Mouse (Mus musculus) ES-E14 (cell line): ENCODE data around the gene Rabgap1. TPM values are rescaled to one million over a fixed set of nuclear protein-coding genes. Genes with fewer than 3 reads are reported as not detected.

Experiments
- DNase-seq: peaks from one replicate; pipeline ENCODE4 v3.0.0-alpha.2; 2013; ENCODE audit warnings: low read depth, low spot score
- H3K27ac ChIP-seq: 2 replicates; pipeline ENCODE4 v1.5.1; 2012; ENCODE audit warnings: low read depth, mild to moderate bottlenecking, low read length, moderate library complexity, mixed read lengths; ENCODE audit not compliant: poor library complexity, insufficient read depth, severe bottlenecking
- H3K36me3 ChIP-seq: 2 replicates; pipeline ENCODE4 v1.6.1; 2012; ENCODE audit warnings: mild to moderate bottlenecking, low read length, moderate library complexity, mixed read lengths; ENCODE audit not compliant: control insufficient read depth, poor library complexity, insufficient read depth, severe bottlenecking
- H3K4me1 ChIP-seq, 2 experiments: fragments of 150-350 bp in 1 of 2; sonication (generic) in 1 of 2; 2 replicates each; pipeline ENCODE4 v1.6.1; 2012; ENCODE audit warnings: low read length in 2 of 2, mild to moderate bottlenecking in 1 of 2, mixed read lengths in 1 of 2; ENCODE audit not compliant: control insufficient read depth in 2 of 2, insufficient read depth in 2 of 2, poor library complexity in 1 of 2
- H3K4me3 ChIP-seq, 2 experiments: fragments of 150-350 bp in 1 of 2; sonication (generic) in 1 of 2; 2 replicates each; pipeline ENCODE4 v1.5.1; 2012; ENCODE audit warnings: low read length in 2 of 2, low read depth in 1 of 2, mild to moderate bottlenecking in 1 of 2, mixed read lengths in 1 of 2; ENCODE audit not compliant: insufficient read depth in 1 of 2, poor library complexity in 1 of 2, severe bottlenecking in 1 of 2
- H3K9ac ChIP-seq: 2 replicates; pipeline ENCODE4 v1.6.1; 2012; ENCODE audit warnings: low read depth, mild to moderate bottlenecking, low read length, mixed read lengths; ENCODE audit not compliant: poor library complexity, insufficient read depth, severe bottlenecking
- H3K9me3 ChIP-seq: fragments of 150-350 bp; sonication (generic); 2 replicates; pipeline ENCODE4 v1.6.1; 2012; ENCODE audit warnings: low read depth, mild to moderate bottlenecking, low read length; ENCODE audit not compliant: control insufficient read depth, insufficient read depth
- CHD2 ChIP-seq: IDR thresholded peaks from 2 replicates; pipeline ENCODE4 v1.6.1; 2014; ENCODE audit warnings: mild to moderate bottlenecking, low read depth, low read length, inconsistent platforms
- HCFC1 ChIP-seq: IDR thresholded peaks from 2 replicates; pipeline ENCODE4 v1.6.1; 2012; ENCODE audit warnings: low read length, inconsistent platforms, borderline replicate concordance; ENCODE audit not compliant: insufficient read depth
- MAFK ChIP-seq: IDR thresholded peaks from 2 replicates; pipeline ENCODE4 v1.6.1; 2014; ENCODE audit warnings: mild to moderate bottlenecking, low read depth, low read length, inconsistent platforms; ENCODE audit not compliant: insufficient read depth
- ZC3H11A ChIP-seq: IDR thresholded peaks from 2 replicates; pipeline ENCODE4 v1.6.1; 2012; ENCODE audit warnings: low read depth, mild to moderate bottlenecking, inconsistent platforms, low read length, borderline replicate concordance
- ZNF384 ChIP-seq: IDR thresholded peaks from 2 replicates; pipeline ENCODE4 v1.6.1; 2012; ENCODE audit warnings: low read depth, low read length, inconsistent platforms
- in situ Hi-C, 2 experiments: fragments of 600-800 bp; cut with MboI; formaldehyde crosslinking; loops; one replicate each; pipeline ENCODE4 v1.15.1; 2025; ENCODE audit warnings: low sequenced_read_pairs in 2 of 2, inconsistent platforms in 1 of 2; ENCODE audit not compliant: unreplicated experiment in 2 of 2
- total RNA-seq: library from RNA; depleted of rRNA; stranded (reverse); fragments of 300-350 nt; gene quantifications from 2 replicates; pipeline ENCODE4 v1.2.3, GENCODE M21; 2012; rRNA removed

The Rabgap1 gene
- total RNA-seq, 1 experiment: 41.0 TPM

DNA sequence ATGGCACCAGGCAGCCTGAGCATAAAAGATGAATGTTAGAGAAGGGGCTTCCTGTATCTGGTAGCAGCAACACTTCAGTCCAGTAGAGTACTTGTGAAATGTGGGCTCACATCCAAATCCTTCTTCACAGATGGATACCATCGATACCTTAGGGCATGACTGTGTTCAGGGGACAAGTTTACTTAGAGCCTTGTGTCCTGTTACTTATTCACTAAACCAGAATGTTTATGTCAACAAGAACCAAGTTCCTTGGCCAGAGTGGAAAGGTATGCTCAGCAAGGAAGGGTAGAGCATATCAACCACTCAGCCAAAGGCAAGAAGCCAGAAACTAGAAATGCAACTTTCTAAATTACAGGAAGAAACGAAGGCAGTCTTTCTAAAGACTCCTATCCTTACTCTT is 127.6 kb downstream of the Rabgap1 start:
- peaks cover 6% of the 10 kb centered on the region for H3K36me3 ChIP-seq
- no peak overlapping the region for H3K9ac ChIP-seq
- H3K4me1 ChIP-seq: no peaks in the 10 kb centered on the region
- TF ChIP-seq MAFK (no peak), ZNF384 (no peak), CHD2 (no peak), ZC3H11A (no peak), HCFC1 (no peak)
- no peaks in the 10 kb centered on the region for H3K9me3 ChIP-seq
- in situ Hi-C loops: no loop called here
- DNase-seq: no peak
- no peak overlapping the region for H3K4me3 ChIP-seq
- H3K27ac ChIP-seq: no peak overlapping the region

DNA sequence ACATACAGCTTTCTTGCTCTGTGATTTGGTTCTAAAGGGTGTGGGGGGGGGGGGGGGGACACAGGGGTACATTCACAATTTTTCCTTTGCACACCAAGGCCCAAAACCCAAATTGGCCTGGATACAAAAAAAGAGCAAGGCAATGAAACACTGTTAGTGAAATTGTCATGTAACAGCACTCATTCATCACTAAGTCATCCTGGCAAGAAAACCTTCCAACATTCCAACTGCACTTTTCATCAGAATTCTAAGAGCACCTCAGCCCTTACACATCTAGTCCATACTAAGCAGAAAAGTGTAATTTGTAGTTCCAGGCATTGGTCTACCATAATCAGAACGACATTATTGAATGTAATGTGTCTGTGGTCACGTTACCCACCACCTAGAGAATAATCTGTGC is 129.1 kb downstream of the Rabgap1 start:
- TF ChIP-seq ZNF384 (no peak), CHD2 (no peak), HCFC1 (no peak), MAFK (no peak), ZC3H11A (no peak)
- H3K27ac ChIP-seq: no peak overlapping the region
- in situ Hi-C loops: no loop called here
- no peaks in the 10 kb centered on the region for H3K9me3 ChIP-seq
- H3K4me1 ChIP-seq: no peaks in the 10 kb centered on the region
- no peak overlapping the region for H3K4me3 ChIP-seq
- peaks cover 2% of the 10 kb centered on the region for H3K36me3 ChIP-seq
- no peak overlapping the region for H3K9ac ChIP-seq
- no peak for DNase-seq

DNA sequence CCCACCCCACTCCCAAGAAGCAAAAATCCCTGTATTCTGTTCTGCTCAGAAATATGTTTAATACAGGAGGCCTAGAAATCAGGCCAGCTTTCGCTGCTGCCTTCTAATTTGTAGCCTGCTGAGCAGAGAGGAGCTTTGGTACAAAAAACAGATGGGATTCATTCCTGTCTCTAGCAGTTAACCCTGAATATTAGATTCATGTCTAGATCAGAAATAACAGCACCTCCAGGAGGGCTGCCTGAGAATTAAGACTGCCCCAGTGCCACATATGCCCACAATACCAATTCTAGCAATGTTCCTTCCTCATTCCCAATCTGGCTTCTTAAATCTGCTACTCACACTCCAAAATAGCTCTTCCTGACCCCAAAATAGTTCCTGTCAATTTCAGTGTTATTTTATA is 133.6 kb downstream of the Rabgap1 start:
- TF ChIP-seq ZC3H11A: no peak
- no peak for TF ChIP-seq MAFK
- TF ChIP-seq ZNF384: no peak
- no peak for TF ChIP-seq CHD2
- no peak for TF ChIP-seq HCFC1
- no peak overlapping the region for H3K9ac ChIP-seq
- no peak for DNase-seq
- no peak overlapping the region for H3K4me3 ChIP-seq
- H3K9me3 ChIP-seq: no peaks in the 10 kb centered on the region
- H3K36me3 ChIP-seq: no peaks in the 10 kb centered on the region
- H3K4me1 ChIP-seq: no peaks in the 10 kb centered on the region
- in situ Hi-C loops: no loop called here
- no peak overlapping the region for H3K27ac ChIP-seq

DNA sequence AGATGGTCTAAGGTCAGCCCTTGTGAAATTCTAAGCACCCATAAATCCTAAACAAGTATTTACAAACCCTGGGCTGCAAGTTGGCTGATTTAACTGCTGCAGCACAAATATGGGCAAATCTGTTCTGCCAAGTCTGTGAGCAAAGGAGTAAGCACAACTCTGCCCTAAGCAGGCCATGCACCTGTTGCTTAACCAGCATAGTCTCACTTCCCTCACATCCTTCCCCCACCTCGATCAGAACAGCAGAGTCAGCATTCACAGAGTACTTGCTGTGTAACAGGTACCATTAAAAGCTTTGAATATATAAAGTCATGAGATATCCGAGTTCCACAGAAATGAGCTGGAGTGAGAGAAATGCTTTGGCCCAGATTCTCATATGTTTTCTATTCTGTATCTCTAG is 135.1 kb downstream of the Rabgap1 start:
- TF ChIP-seq ZC3H11A (no peak), HCFC1 (no peak), ZNF384 (no peak), MAFK (0 out of 2 replicates have a peak, but pooled peaks have one; percentile 22), CHD2 (no peak)
- Histone ChIP-seq H3K4me1 (no peaks in the 10 kb centered on the region), H3K36me3 (no peaks in the 10 kb centered on the region), H3K9me3 (no peaks in the 10 kb centered on the region), H3K27ac (no peak overlapping the region), H3K9ac (no peak overlapping the region), H3K4me3 (no peak overlapping the region)
- DNase-seq: no peak
- in situ Hi-C loops: no loop called here

DNA sequence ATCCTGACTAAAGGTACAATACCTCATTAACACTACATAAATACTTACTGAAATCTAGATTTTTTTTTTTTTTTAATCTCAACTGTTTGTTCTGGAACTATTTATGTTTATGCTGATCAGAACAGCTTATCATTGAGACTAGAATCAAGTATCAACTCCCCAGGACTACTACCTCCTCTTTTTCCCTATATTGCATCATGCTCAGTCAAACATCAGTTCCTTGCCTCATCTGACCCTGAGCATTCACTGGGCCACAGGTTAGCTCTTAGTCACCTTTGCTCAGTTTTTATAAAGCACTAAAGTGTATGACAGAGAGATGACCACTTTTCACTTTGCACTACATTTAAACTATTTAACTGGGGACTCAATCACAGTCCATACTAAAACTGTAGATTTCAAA is 144.8 kb downstream of the Rabgap1 start:
- DNase-seq: no peak
- TF ChIP-seq HCFC1: no peak
- no peak for TF ChIP-seq MAFK
- Histone ChIP-seq H3K27ac (no peak overlapping the region), H3K4me3 (no peak overlapping the region), H3K36me3 (peaks cover 4% of the 10 kb centered on the region; the same call in 1 of the 2 replicates), H3K9me3 (no peaks in the 10 kb centered on the region), H3K9ac (no peak overlapping the region), H3K4me1 (no peaks in the 10 kb centered on the region)
- in situ Hi-C loops: no loop called here

Other genes with a start within 250 kb of the Rabgap1 start
- gene Olfr366, start 231.7 kb upstream of the Rabgap1 start, total RNA-seq: not detected in 2 replicates
- gene Olfr368, start 116.8 kb upstream of the Rabgap1 start, total RNA-seq: not detected in 2 replicates
- gene Pdcl, start 83.9 kb upstream of the Rabgap1 start, total RNA-seq: 30.5 and 35.1 TPM in 2 replicates
- 40.5 and 41.5 TPM in 2 replicates for gene Rc3h2, start 20.4 kb upstream of the Rabgap1 start, total RNA-seq
- gene Zbtb26, start 144 bp upstream of the Rabgap1 start, total RNA-seq: 11.9 and 12.4 TPM in 2 replicates
- 8.0 and 10.8 TPM in 2 replicates for gene Zbtb6, start 108 bp upstream of the Rabgap1 start, total RNA-seq
- 1.7 and 2.3 TPM in 2 replicates for gene Gpr21, start 73.1 kb downstream of the Rabgap1 start, total RNA-seq